Mouse (Mus musculus) CH12.LX (cell line): ENCODE results near the gene Gm10750. TPM values are rescaled to one million over a fixed set of nuclear protein-coding genes. Genes with fewer than 3 reads are reported as not detected.
"Not testable (repeated sequence)": the region's sequence is repeated elsewhere in the genome, so short reads cannot be mapped to it uniquely, and the experiment has no call there.

Source experiments
- DNase-seq: peaks from one replicate; pipeline ENCODE4 v3.0.0-alpha.2; 2013; ENCODE audit errors: extremely low read depth
- H3K27ac ChIP-seq: 2 replicates; pipeline ENCODE4 v1.5.1; 2012; ENCODE audit warnings: low read depth, mild to moderate bottlenecking, control low read depth, moderate library complexity; ENCODE audit not compliant: insufficient read depth
- H3K27me3 ChIP-seq: replicated peaks from 2 replicates; pipeline ENCODE3; 2012; ENCODE audit warnings: inconsistent platforms
- H3K36me3 ChIP-seq, 2 experiments: replicated peaks in 1 of 2; 2 replicates each; pipeline versions ENCODE3 to v1.6.1; 2012; ENCODE audit warnings: inconsistent platforms in 1 of 2, low read length in 1 of 2, mild to moderate bottlenecking in 1 of 2, mixed read lengths in 1 of 2, moderate library complexity in 1 of 2; ENCODE audit not compliant: control insufficient read depth in 1 of 2, insufficient read depth in 1 of 2
- H3K4me1 ChIP-seq, 2 experiments: 2 replicates each; pipeline ENCODE4 v1.6.1; 2012; ENCODE audit warnings: inconsistent platforms in 1 of 2, moderate library complexity in 1 of 2; ENCODE audit not compliant: insufficient read depth in 2 of 2, control insufficient read depth in 1 of 2
- H3K4me2 ChIP-seq: 2 replicates; pipeline ENCODE4 v1.6.1; 2012; ENCODE audit warnings: low read depth, mild to moderate bottlenecking, control low read depth; ENCODE audit not compliant: poor library complexity, insufficient read depth, severe bottlenecking
- H3K4me3 ChIP-seq, 3 experiments: fragments of 150-350 bp in 1 of 3; sonication (generic) in 1 of 3; replicated peaks in 1 of 3; 2 replicates each; pipeline versions ENCODE3 to v1.5.1; 2011 to 2012; ENCODE audit warnings: low read depth in 2 of 3, low read length in 2 of 3, mild to moderate bottlenecking in 2 of 3, moderate library complexity in 2 of 3, control low read depth in 1 of 3, improper control_type of control experiment in 1 of 3, inconsistent platforms in 1 of 3, mixed read lengths in 1 of 3; ENCODE audit not compliant: poor library complexity in 1 of 3
- H3K79me2 ChIP-seq: replicated peaks from 2 replicates; pipeline ENCODE4 v1.6.1; 2012; ENCODE audit warnings: mild to moderate bottlenecking, moderate library complexity; ENCODE audit not compliant: control insufficient read depth, poor library complexity, insufficient read depth, severe bottlenecking; ENCODE audit errors: extremely low read depth
- H3K9ac ChIP-seq: 2 replicates; pipeline ENCODE4 v1.6.1; 2012; ENCODE audit warnings: low read depth, mild to moderate bottlenecking, control low read depth, moderate library complexity; ENCODE audit not compliant: insufficient read depth
- H3K9me3 ChIP-seq: replicated peaks from 2 replicates; pipeline ENCODE3; 2012; ENCODE audit warnings: low read length, inconsistent platforms, mixed read lengths
- CHD2 ChIP-seq: IDR thresholded peaks from 2 replicates; pipeline ENCODE4 v1.6.1; 2011; ENCODE audit warnings: low read length, improper control_type of control experiment
- CTCF ChIP-seq, 2 experiments: IDR thresholded peaks in 1 of 2; conservative IDR thresholded peaks in 1 of 2; 2 replicates each; pipeline ENCODE4 v1.5.1; 2011 to 2012; ENCODE audit warnings: low read depth in 2 of 2, low read length in 2 of 2, improper control_type of control experiment in 1 of 2, inconsistent platforms in 1 of 2, mild to moderate bottlenecking in 1 of 2, moderate library complexity in 1 of 2
- ETS1 ChIP-seq: conservative IDR thresholded peaks from 2 replicates; pipeline ENCODE4 v1.6.1; 2012; ENCODE audit warnings: low read depth, mild to moderate bottlenecking, inconsistent platforms, low read length, improper control_type of control experiment, moderate library complexity
- HCFC1 ChIP-seq: IDR thresholded peaks from 2 replicates; pipeline ENCODE4 v1.6.1; 2012; ENCODE audit warnings: low read depth, mild to moderate bottlenecking, inconsistent platforms, low read length, improper control_type of control experiment
- JUN ChIP-seq: IDR thresholded peaks from 2 replicates; pipeline ENCODE4 v1.6.1; 2011; ENCODE audit warnings: low read depth, mild to moderate bottlenecking, low read length, improper control_type of control experiment, moderate library complexity; ENCODE audit not compliant: insufficient read depth
- JUND ChIP-seq: conservative IDR thresholded peaks from 2 replicates; pipeline ENCODE4 v1.6.1; 2011; ENCODE audit warnings: low read depth, low read length, improper control_type of control experiment
- KAT2A ChIP-seq: IDR thresholded peaks from 2 replicates; pipeline ENCODE4 v1.6.1; 2012; ENCODE audit warnings: low read length, improper control_type of control experiment, inconsistent platforms; ENCODE audit not compliant: insufficient replicate concordance
- MAX ChIP-seq: IDR thresholded peaks from 2 replicates; pipeline ENCODE4 v1.6.1; 2011; ENCODE audit warnings: low read length, improper control_type of control experiment
- MXI1 ChIP-seq: IDR thresholded peaks from 2 replicates; pipeline ENCODE4 v1.6.1; 2011; ENCODE audit warnings: mild to moderate bottlenecking, low read depth, low read length, improper control_type of control experiment
- MYC ChIP-seq: IDR thresholded peaks from 2 replicates; pipeline ENCODE4 v1.6.1; 2011; ENCODE audit warnings: low read depth, mild to moderate bottlenecking, improper control_type of control experiment, low read length
- NELFE ChIP-seq: IDR thresholded peaks from 2 replicates; pipeline ENCODE4 v1.6.1; 2011; ENCODE audit warnings: low read depth, low read length, improper control_type of control experiment
- NRF1 ChIP-seq: IDR thresholded peaks from 2 replicates; pipeline ENCODE4 v1.6.1; 2014; ENCODE audit warnings: low read depth, mild to moderate bottlenecking, inconsistent platforms, low read length, improper control_type of control experiment, moderate library complexity
- POLR2A ChIP-seq: IDR thresholded peaks from 2 replicates; pipeline ENCODE4 v1.6.1; 2011; ENCODE audit warnings: low read depth, mild to moderate bottlenecking, improper control_type of control experiment, low read length
- POLR2AphosphoS2 ChIP-seq: IDR thresholded peaks from 2 replicates; pipeline ENCODE4 v1.6.1; 2011; ENCODE audit warnings: low read depth, low read length, improper control_type of control experiment
- RAD21 ChIP-seq: IDR thresholded peaks from 2 replicates; pipeline ENCODE4 v1.6.1; 2011; ENCODE audit warnings: low read depth, mild to moderate bottlenecking, low read length, improper control_type of control experiment, moderate library complexity
- RCOR1 ChIP-seq: conservative IDR thresholded peaks from 2 replicates; pipeline ENCODE4 v1.6.1; 2012; ENCODE audit warnings: low read depth, mild to moderate bottlenecking, inconsistent platforms, low read length, improper control_type of control experiment
- SIN3A ChIP-seq: IDR thresholded peaks from 2 replicates; pipeline ENCODE4 v1.6.1; 2012; ENCODE audit warnings: low read length, improper control_type of control experiment, inconsistent platforms
- SMC3 ChIP-seq: IDR thresholded peaks from 2 replicates; pipeline ENCODE4 v1.6.1; 2011; ENCODE audit warnings: low read depth, low read length, improper control_type of control experiment
- TBP ChIP-seq: conservative IDR thresholded peaks from 2 replicates; pipeline ENCODE4 v1.6.1; 2011; ENCODE audit warnings: low read depth, low read length, improper control_type of control experiment
- USF2 ChIP-seq: conservative IDR thresholded peaks from 2 replicates; pipeline ENCODE4 v1.6.1; 2011; ENCODE audit warnings: low read depth, low read length, improper control_type of control experiment
- ZKSCAN1 ChIP-seq: IDR thresholded peaks from 2 replicates; pipeline ENCODE4 v1.6.1; 2012; ENCODE audit warnings: low read depth, inconsistent platforms, low read length, improper control_type of control experiment, borderline replicate concordance
- ZMIZ1 ChIP-seq: IDR thresholded peaks from 2 replicates; pipeline ENCODE4 v1.6.1; 2012; ENCODE audit warnings: low read depth, mild to moderate bottlenecking, inconsistent platforms, low read length, improper control_type of control experiment
- ZNF384 ChIP-seq: IDR thresholded peaks from 2 replicates; pipeline ENCODE4 v1.6.1; 2012; ENCODE audit warnings: low read depth, low read length, improper control_type of control experiment, inconsistent platforms
- dilution Hi-C: fragments of 300-500 bp; cut with MboI; formaldehyde crosslinking; loops from 2 replicates; pipeline ENCODE4 v1.14.3; 2020; ENCODE audit warnings: low sequenced_read_pairs; ENCODE audit not compliant: extremely low pct_unique_long_range_greater_than_20kb, extremely low pct_ligation_motif_present
- in situ Hi-C: fragments of 300-500 bp; cut with MboI; formaldehyde crosslinking; loops from 3 replicates; pipeline ENCODE4 v1.14.3; 2019; ENCODE audit warnings: low sequenced_read_pairs, low pct_ligation_motif_present, low pct_unique_long_range_greater_than_20kb, mixed read lengths
- polyA plus RNA-seq: library from polyadenylated mRNA; unstranded; fragments of >175 nt; gene quantifications from 2 replicates; pipeline ENCODE4 v1.2.1, GENCODE M21; 2012; ENCODE audit warnings: low read depth; ENCODE audit not compliant: insufficient read length
- total RNA-seq, 2 experiments: library from RNA; depleted of rRNA; stranded (reverse); fragments of 300-350 nt in 1 of 2; fragments of >200 nt in 1 of 2; gene quantifications; 2 replicates each; pipeline ENCODE4 v1.2.3; 2012 to 2014

Gene Gm10750
- not detected in 2 replicates for total RNA-seq (2012; rRNA removed)
- not detected in 2 replicates for total RNA-seq (2014; rRNA removed)
- not detected in 2 replicates for polyA plus RNA-seq

DNA sequence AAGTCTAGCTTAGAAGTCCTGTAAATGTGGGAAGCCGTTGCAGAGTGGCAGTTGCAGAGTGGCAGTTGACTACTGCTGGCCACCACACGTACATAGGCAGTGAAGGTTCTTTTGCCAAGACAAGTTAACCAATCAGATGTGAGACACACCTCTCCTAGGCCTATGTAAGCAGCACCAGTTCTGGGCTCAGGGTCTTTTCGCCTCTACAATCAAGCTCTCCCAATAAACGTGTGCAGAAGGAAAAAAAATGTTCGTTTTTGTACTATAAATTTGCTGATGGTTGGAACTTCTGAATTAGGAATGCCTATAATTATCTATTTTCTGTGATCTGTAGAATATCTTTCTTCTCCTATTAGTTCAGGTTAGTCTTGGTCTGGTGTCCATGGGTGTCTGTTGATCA is at the start of gene Gm10750:
Gene Gm10750 (minus strand): TSS at position 101 of the 400 bp plus-strand sequence.
- H3K4me3 ChIP-seq, in situ Hi-C loops, H3K79me2 ChIP-seq, H3K27ac ChIP-seq, H3K9me3 ChIP-seq, DNase-seq, dilution Hi-C loops, H3K4me1 ChIP-seq, H3K4me2 ChIP-seq, H3K9ac ChIP-seq, H3K36me3 ChIP-seq: not testable (repeated sequence)
- peaks cover 31% of the 10 kb centered on the region for H3K27me3 ChIP-seq

DNA sequence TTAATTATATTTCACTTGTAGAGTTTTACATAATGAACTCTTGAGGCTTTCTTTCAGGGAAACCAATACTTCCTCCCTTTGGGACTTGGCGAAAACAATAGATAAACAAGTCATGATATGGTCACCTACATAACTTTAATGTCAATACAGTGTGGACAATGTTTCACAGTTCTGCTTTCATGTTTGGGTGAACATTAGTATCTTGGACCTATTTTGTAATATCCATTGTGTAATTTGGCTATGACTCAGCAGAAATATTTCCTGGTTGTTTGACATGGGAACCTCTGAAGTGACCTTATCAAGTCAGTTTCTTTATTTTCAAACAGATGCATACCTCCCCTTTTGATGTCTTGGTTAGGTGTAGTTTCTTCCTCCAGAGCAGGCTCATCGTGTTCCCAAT is 12.2 kb downstream of the Gm10750 start:
- H3K27me3 ChIP-seq: peaks cover 23% of the 10 kb centered on the region
- no peak overlapping the region for H3K27ac ChIP-seq
- no peak for DNase-seq
- H3K4me3 ChIP-seq: no peak overlapping the region
- H3K4me2 ChIP-seq: no peak overlapping the region
- no peaks in the 10 kb centered on the region for H3K4me1 ChIP-seq
- no peak overlapping the region for H3K9ac ChIP-seq
- no peaks in the 10 kb centered on the region for H3K79me2 ChIP-seq
- TF ChIP-seq RAD21 (no peak), POLR2A (no peak), SIN3A (no peak), ETS1 (no peak), POLR2AphosphoS2 (no peak)
- dilution Hi-C loops: no loop called here
- in situ Hi-C loops: no loop called here
- H3K36me3 ChIP-seq: no peaks in the 10 kb centered on the region
- H3K9me3 ChIP-seq: no peaks in the 10 kb centered on the region

GRCm38 (mm10) chr2:149003151-149003550 is 13.9 kb downstream of the Gm10750 start, which contains the start of gene Gm1330:
TSS of gene Gm1330 (minus strand) at chr2:149003251.
- no peak for DNase-seq
- in situ Hi-C loops (no loop called here), dilution Hi-C loops (no loop called here)
- H3K27ac ChIP-seq: no peak within 1 kb of the TSS
- H3K9me3 ChIP-seq: no peaks in the 10 kb centered on the region
- H3K27me3 ChIP-seq: peaks cover 32% of the 10 kb centered on the region
- no peaks in the 10 kb centered on the region for H3K4me1 ChIP-seq
- H3K4me2 ChIP-seq: no peak within 1 kb of the TSS
- TF ChIP-seq ZMIZ1 (no peak), NRF1 (no peak), CTCF (conservative IDR thresholded peaks at IDR 0.05 in 1 of 2, IDR thresholded peaks at IDR 0.05 in 1 of 2; ENCODE audit: low read depth in 2 of 2, low read length in 2 of 2) (no peak), MYC (no peak), RCOR1 (no peak), CHD2 (no peak), USF2 (no peak), MXI1 (no peak), ZKSCAN1 (no peak), JUN (no peak), ZNF384 (no peak), MAX (no peak), HCFC1 (no peak), TBP (no peak), JUND (no peak), NELFE (no peak), SMC3 (no peak), KAT2A (no peak)
- no peaks in the 10 kb centered on the region for H3K36me3 ChIP-seq
- no peaks in the 10 kb centered on the region for H3K79me2 ChIP-seq
- H3K9ac ChIP-seq: no peak within 1 kb of the TSS
- H3K4me3 ChIP-seq: no peak within 1 kb of the TSS
